Mouse (Mus musculus) ovary, adult 18-20 months (tissue): Measurements from ENCODE around the gene Cacna1f.
A peak's percentile ranks its signal among the peaks of the same experiment; 100 is the strongest.

Experiments
- DNase-seq: peaks from one replicate; pipeline ENCODE4 v3.0.0; 2022; ENCODE audit warnings: low spot score, mixed read lengths

The Cacna1f gene

DNA sequence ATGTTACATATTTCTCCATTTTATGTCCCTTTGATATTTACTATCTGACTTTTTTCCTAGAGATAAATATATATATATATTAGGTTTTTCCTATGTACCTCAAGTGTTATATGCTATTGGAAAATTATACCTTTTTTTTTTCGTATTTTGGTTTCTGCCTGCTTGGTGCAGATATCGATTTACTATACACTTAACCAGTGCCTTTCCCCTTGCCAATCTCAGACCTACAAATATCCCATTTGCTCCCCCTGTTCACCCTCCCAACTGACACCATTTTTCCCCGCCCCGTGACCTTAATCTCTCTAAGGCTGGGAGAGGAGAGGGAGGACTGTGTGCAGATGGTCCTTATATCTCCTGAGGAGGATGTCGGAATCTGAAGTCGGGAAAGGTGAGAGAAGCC is at the start of gene Cacna1f:
TSS of gene Cacna1f (plus strand) at position 301 of the 400 bp plus-strand sequence.
- no peak for DNase-seq

GRCm38 (mm10) chrX:7563076-7563475 is 43.8 kb upstream of the Cacna1f start:
- no peak for DNase-seq

- no peak for DNase-seq
Observed at GRCm38 (mm10) chrX:7566352-7566751, 40.5 kb upstream of the Cacna1f start.

DNA sequence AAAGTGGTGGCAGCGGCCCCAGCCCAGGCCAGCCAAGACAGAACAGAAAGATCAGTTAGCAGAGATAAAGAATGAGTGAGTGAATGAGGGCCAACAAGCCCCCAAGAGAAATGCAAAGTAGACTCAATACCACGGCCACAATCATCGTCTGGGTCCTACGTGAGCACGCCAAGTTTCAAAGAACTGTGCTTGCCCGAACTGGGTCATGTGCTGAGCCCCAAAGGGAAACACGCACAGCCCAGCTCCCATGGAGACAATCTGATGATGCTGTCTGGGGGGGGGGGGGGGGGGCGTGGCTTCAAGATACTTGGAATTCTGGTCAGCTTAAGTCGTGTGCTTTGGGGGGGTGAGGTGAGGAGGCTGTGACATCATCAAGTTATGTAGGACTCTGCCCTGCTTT is 39.4 kb upstream of the Cacna1f start:
- no peak for DNase-seq

GRCm38 (mm10) chrX:7570481-7571175 is 36.3 kb upstream of the Cacna1f start:
- no peak for DNase-seq

DNA sequence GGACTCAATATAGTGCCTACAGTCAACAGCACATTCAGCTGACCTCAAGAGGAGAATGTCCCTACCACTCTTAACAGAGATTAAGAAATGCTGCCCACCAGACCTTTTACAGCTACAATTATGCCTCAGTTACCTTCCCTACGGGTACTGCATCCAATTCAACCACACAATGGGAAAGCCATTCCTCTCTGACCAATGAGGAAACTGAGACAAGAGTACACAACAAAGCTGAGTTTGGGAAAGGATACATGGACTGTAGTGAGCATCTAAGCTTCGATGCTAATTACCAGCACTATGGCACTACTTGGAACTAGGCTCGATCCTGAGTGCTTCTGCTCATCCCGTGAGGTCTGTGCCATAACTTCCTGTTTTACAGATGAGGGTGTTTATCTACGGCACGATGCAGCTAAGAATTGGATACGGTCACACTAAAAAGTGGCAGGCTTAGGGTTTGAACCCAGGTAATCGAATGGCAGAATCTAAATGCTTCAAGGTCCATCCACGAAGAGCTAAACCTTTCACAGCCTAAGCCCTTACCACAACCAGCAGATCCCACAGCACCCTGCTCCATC is 35.2 kb upstream of the Cacna1f start:
- no peak for DNase-seq

DNA sequence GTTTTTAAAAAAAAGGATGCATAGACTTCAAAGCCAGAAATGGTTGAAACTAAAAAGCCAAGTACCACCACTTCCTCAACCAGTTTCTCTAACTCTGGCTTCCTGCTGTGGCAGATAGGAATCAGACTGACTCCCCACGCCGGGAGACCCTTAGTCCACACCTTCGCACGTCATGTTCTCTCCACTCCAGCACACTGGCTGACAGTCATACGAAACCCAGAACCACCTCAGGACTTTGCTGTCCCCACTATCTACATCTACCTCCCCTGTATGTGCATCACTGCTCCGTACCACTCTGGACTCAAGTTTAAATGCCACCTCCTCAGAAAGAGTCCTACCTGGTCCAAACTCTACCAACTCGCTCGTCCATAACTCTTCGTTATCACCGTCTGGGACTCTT is 34.4 kb upstream of the Cacna1f start:
- DNase-seq = no peak

GRCm38 (mm10) chrX:7573176-7574086 is 33.5 kb upstream of the Cacna1f start, which contains the start of gene Foxp3:
TSS of gene Foxp3 (plus strand) at chrX:7573644.
- peak; percentile 10 for DNase-seq

DNA sequence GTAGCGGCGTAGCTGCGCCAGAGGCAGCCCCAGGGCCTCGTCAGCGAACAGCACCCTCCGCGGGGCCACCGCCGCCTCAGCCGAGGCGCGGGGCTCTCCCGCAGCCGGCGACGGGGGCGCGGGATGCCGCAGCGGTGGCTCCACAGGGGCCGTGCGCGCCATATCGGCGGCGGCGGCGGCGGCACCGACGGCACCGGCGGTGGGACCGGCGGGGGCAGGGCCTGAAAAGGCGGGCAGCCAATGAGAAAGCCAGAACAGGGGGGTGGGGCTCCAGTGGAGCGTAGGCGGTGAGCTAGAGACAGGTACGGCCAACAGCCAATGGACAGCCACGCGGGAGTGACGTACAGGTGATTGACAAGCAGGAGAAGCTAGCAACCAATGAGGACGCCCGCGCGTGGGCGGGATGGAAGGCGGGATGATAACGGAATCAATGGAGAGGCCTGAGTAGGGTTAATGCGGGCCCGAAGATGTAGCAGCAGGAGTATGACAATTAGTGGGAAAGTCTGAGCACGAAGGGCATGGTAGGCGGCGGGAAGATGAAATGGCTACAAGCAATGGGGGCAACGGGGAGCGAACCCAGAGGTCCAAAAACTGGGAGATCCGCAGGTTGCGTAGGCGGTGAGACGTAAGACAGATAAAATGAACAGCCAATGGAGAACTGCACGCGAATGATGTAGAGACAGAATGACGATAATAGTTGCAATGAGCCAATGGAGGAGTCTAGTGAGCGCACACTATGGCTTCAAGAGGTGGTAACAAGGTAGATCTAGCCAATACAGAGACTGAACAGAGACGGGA is 32.6 kb upstream of the Cacna1f start, which contains the start of gene Ppp1r3f:
TSS of gene Ppp1r3f (minus strand) at position 197 of the 798 bp plus-strand sequence.
- peak; percentile 94 for DNase-seq

DNA sequence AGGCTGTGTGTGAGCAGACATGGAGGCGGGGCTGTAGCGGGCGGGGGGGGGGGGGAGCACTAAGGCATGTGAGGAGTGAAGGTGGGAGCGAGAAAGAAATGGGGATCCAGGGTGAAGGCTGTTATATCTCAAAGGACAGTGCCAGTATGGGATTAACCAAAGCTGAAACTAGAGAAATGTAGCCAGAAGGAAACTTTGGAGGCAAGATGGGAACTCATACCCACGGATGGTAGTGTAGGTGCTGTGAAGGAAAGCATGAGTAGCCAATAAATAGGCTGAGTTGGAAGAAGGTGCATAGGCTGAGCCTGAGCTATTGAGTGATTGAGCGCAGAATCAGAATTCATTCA is 32.0 kb upstream of the Cacna1f start:
- DNase-seq = no peak

DNA sequence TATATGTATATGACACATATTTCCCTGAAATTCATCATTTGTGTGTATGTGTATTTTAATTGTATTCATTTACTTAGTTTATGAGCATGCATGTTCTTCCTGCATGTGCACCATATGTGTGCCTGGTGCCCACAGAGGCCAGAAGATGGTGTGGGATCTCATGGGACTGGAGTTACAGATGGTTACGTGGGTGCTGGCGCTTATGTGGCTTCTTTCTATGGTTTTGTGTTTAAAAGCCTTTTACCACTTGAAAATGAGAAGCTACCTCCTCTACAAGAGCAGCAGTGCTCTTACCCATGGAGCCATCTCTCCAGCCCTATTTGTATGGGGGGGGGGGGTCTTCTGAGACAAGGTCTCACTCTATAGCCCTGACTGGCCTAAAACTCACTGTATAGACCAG is 25.7 kb upstream of the Cacna1f start:
- DNase-seq = no peak

DNA sequence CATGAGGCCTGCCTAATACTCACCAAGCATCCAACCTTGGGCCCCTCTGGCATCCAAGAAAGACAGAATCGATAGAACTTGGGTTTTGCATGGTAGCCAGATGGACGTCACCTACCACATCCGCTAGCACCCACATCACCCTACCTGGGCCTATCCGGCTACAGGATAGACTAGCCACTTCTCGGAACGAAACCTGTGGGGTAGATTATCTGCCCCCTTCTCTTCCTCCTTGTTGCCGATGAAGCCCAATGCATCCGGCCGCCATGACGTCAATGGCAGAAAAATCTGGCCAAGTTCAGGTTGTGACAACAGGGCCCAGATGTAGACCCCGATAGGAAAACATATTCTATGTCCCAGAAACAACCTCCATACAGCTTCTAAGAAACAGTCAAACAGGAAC is 23.0 kb upstream of the Cacna1f start:
- DNase-seq = no peak

- no peak for DNase-seq
Observed at GRCm38 (mm10) chrX:7586356-7586755, 20.5 kb upstream of the Cacna1f start.

- DNase-seq = no peak
Observed at GRCm38 (mm10) chrX:7595371-7595770, 11.5 kb upstream of the Cacna1f start.

GRCm38 (mm10) chrX:7604004-7604403 is 2.9 kb upstream of the Cacna1f start:
- no peak for DNase-seq

DNA sequence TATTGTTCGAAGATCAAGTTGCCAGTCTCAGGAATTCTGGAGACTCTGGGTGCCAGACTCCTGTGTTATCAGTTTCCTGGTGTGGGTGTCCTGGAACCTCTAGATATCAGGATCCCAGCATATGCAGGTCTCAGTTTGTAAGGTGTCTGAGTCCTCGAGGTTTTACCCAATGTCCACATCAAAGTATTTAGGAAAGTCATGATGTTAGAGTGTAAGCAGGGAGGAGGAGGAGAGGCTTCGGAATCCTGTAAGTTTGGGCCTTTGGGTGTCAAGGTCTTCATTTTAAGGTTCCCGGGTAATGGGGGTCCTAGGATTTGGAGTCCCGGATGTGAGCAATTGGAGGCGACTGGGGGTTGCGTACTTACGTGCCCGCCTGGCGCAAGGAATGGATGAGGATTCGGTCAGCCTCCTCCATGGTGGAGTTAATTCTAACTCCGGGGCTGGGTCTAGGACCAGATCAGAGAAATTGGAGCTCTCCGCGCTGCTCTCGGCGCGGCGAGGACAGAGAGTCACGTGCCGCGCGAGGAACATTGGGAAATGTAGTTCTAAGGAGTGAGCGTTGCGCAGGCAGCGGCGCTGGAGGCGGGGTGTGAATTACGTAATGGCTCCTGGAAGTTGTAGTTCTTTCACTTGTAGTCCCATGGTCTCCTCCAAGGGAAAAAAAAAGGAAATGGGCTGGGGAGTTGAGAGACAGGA is 1.9 kb upstream of the Cacna1f start, which contains the start of gene Ccdc22:
TSS of gene Ccdc22 (minus strand) at position 639 of the 696 bp plus-strand sequence.
- peak; percentile 72 for DNase-seq

GRCm38 (mm10) chrX:7605575-7605941 is 1.3 kb upstream of the Cacna1f start:
- no peak for DNase-seq

GRCm38 (mm10) chrX:7610035-7610434 is 3.2 kb downstream of the Cacna1f start:
- DNase-seq = no peak

DNA sequence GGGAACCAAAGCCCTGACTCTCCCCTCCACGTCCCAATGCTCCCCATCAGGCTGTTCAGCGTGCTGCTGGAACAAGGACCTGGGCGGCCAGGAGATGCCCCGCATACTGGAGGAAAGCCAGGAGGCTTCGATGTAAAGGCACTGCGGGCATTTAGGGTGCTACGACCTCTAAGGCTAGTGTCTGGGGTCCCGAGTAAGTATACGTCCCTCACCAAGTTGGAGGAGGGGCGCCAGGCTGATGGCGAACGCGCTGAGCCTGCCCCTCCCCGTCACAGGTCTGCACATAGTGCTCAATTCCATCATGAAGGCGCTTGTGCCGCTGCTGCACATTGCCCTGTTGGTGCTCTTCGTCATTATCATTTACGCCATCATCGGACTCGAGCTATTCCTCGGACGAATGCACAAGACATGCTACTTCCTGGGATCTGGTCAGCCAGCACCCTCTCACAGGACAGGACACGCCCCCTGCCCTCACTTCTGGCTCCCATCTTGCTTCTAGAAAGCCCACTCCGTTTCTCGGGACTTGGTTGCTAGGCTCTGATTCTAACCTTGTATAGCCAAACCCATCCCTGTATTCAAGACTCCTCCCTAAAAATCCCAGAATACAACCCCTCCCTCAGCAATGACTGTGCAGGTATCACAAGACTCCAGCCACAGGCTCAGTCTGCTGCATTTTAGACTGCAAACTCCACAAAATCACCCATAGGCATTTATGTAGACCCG is 3.8 kb downstream of the Cacna1f start:
- no peak for DNase-seq

GRCm38 (mm10) chrX:7617889-7618551 is 11.1 kb downstream of the Cacna1f start:
- DNase-seq = no peak
